Mouse (Mus musculus): ENCODE results near the gene Catsper3. TPM values are rescaled to one million over a fixed set of nuclear protein-coding genes. Genes with fewer than 3 reads are reported as not detected.

Catsper3 gene
- total and polyA plus RNA-seq, 2 experiments, result not detected

GRCm38 (mm10) chr13:55850726-55851125, 66.4 kb downstream of the Catsper3 start:
- H3K4me3 ChIP-seq (ENCODE audit: insufficient read depth, low read depth, low read length), result no peak overlapping the region
- H3K9ac ChIP-seq (ENCODE audit: low read depth, low read length), result no peak overlapping the region
- TF ChIP-seq CTCF (IDR thresholded peaks at IDR 0.05; ENCODE audit: low read depth, low read length) (no peak), POLR2A (IDR thresholded peaks at IDR 0.05; ENCODE audit: extremely low read depth, insufficient read depth, low read length) (no peak)
- H3K79me2 ChIP-seq (ENCODE audit: control insufficient read depth, insufficient read depth, low read length), result no peaks in the 10 kb centered on the region
- H3K27ac ChIP-seq (replicated peaks; ENCODE audit: insufficient read depth, low read depth, low read length), result no peak overlapping the region
- 89% methylated on average over 5 of the region's 5 CpGs for WGBS
- peaks cover 8% of the 10 kb centered on the region for H3K27me3 ChIP-seq (ENCODE audit: control insufficient read depth, insufficient read depth, low read length)
- H3K4me1 ChIP-seq (ENCODE audit: control insufficient read depth, insufficient read depth, low read length), result peaks cover 7% of the 10 kb centered on the region; the same call in 1 of the 2 replicates
- H3K36me3 ChIP-seq (ENCODE audit: control insufficient read depth, insufficient read depth, low read length), result no peaks in the 10 kb centered on the region
- DNase-seq (ENCODE audit: extremely low read depth, low read depth, low spot score), result no peak

- Histone ChIP-seq H3K4me1 (ENCODE audit: control insufficient read depth, insufficient read depth, low read length) (peaks cover 7% of the 10 kb centered on the region; the same call in 1 of the 2 replicates), H3K27me3 (ENCODE audit: control insufficient read depth, insufficient read depth, low read length) (peaks cover under 1% of the 10 kb centered on the region; the same call in 1 of the 2 replicates), H3K27ac (replicated peaks; ENCODE audit: insufficient read depth, low read depth, low read length) (no peak overlapping the region), H3K36me3 (ENCODE audit: control insufficient read depth, insufficient read depth, low read length) (no peaks in the 10 kb centered on the region), H3K79me2 (ENCODE audit: control insufficient read depth, insufficient read depth, low read length) (no peaks in the 10 kb centered on the region), H3K4me3 (ENCODE audit: insufficient read depth, low read depth, low read length) (no peak overlapping the region), H3K9ac (ENCODE audit: low read depth, low read length) (no peak overlapping the region)
- no peak for TF ChIP-seq CTCF (IDR thresholded peaks at IDR 0.05; ENCODE audit: low read depth, low read length)
- 61% methylated on average over 3 of the region's 3 CpGs for WGBS
- DNase-seq (ENCODE audit: extremely low read depth, low read depth, low spot score), result no peak
Measured at GRCm38 (mm10) chr13:55852205-55852604, 67.8 kb downstream of the Catsper3 start.

- TF ChIP-seq POLR2A (IDR thresholded peaks at IDR 0.05; ENCODE audit: extremely low read depth, insufficient read depth, low read length), result no peak
- TF ChIP-seq CTCF (IDR thresholded peaks at IDR 0.05; ENCODE audit: low read depth, low read length), result no peak
- Histone ChIP-seq H3K4me3 (ENCODE audit: insufficient read depth, low read depth, low read length) (no peak overlapping the region), H3K79me2 (ENCODE audit: control insufficient read depth, insufficient read depth, low read length) (no peaks in the 10 kb centered on the region), H3K4me1 (ENCODE audit: control insufficient read depth, insufficient read depth, low read length) (no peaks in the 10 kb centered on the region), H3K9ac (ENCODE audit: low read depth, low read length) (no peak overlapping the region), H3K36me3 (ENCODE audit: control insufficient read depth, insufficient read depth, low read length) (no peaks in the 10 kb centered on the region), H3K27me3 (ENCODE audit: control insufficient read depth, insufficient read depth, low read length) (no peaks in the 10 kb centered on the region), H3K27ac (replicated peaks; ENCODE audit: insufficient read depth, low read depth, low read length) (no peak overlapping the region)
- 78% methylated on average over 7 of the region's 7 CpGs for WGBS
- DNase-seq (ENCODE audit: extremely low read depth, low read depth, low spot score), result no peak
Measured at GRCm38 (mm10) chr13:55855793-55856192, 71.4 kb downstream of the Catsper3 start.

GRCm38 (mm10) chr13:55858463-55858862, 74.1 kb downstream of the Catsper3 start:
- H3K4me1 ChIP-seq (ENCODE audit: control insufficient read depth, insufficient read depth, low read length), result no peaks in the 10 kb centered on the region
- H3K4me3 ChIP-seq (ENCODE audit: insufficient read depth, low read depth, low read length), result no peak overlapping the region
- no peak for TF ChIP-seq CTCF (IDR thresholded peaks at IDR 0.05; ENCODE audit: low read depth, low read length)
- TF ChIP-seq POLR2A (IDR thresholded peaks at IDR 0.05; ENCODE audit: extremely low read depth, insufficient read depth, low read length), result no peak
- WGBS, result 85% methylated on average over 5 of the region's 5 CpGs
- no peak for DNase-seq (ENCODE audit: extremely low read depth, low read depth, low spot score)
- H3K36me3 ChIP-seq (ENCODE audit: control insufficient read depth, insufficient read depth, low read length), result no peaks in the 10 kb centered on the region
- no peaks in the 10 kb centered on the region for H3K79me2 ChIP-seq (ENCODE audit: control insufficient read depth, insufficient read depth, low read length)
- no peaks in the 10 kb centered on the region for H3K27me3 ChIP-seq (ENCODE audit: control insufficient read depth, insufficient read depth, low read length)
- H3K9ac ChIP-seq (ENCODE audit: low read depth, low read length), result no peak overlapping the region
- H3K27ac ChIP-seq (replicated peaks; ENCODE audit: insufficient read depth, low read depth, low read length), result no peak overlapping the region

Other genes with a start within 250 kb of the Catsper3 start
- gene Ddx41, start 247.9 kb upstream of the Catsper3 start, total RNA-seq (2014; rRNA removed), result 30.1 and 35.4 TPM in 2 replicates
- gene Ddx41, start 247.9 kb upstream of the Catsper3 start, polyA plus RNA-seq (2012; rRNA removed), result 38.8 and 39.9 TPM in 2 replicates
- 11.1 and 11.7 TPM in 2 replicates for gene Fam193b, start 213.4 kb upstream of the Catsper3 start, total RNA-seq (2014; rRNA removed)
- 39.9 and 67.8 TPM in 2 replicates for gene Fam193b, start 213.4 kb upstream of the Catsper3 start, polyA plus RNA-seq (2012; rRNA removed)
- 45.2 and 45.5 TPM in 2 replicates for gene Tmed9, start 210.8 kb upstream of the Catsper3 start, total RNA-seq (2014; rRNA removed)
- 45.5 and 62.2 TPM in 2 replicates for gene Tmed9, start 210.8 kb upstream of the Catsper3 start, polyA plus RNA-seq (2012; rRNA removed)
- gene B4galt7, start 184.7 kb upstream of the Catsper3 start, total RNA-seq (2014; rRNA removed), result 7.9 and 9.2 TPM in 2 replicates
- 12.3 and 14.8 TPM in 2 replicates for gene B4galt7, start 184.7 kb upstream of the Catsper3 start, polyA plus RNA-seq (2012; rRNA removed)
- 27.1 and 33.4 TPM in 2 replicates for gene Caml, start 161.6 kb upstream of the Catsper3 start, total RNA-seq (2014; rRNA removed)
- gene Caml, start 161.6 kb upstream of the Catsper3 start, polyA plus RNA-seq (2012; rRNA removed), result 13.4 and 14.6 TPM in 2 replicates
- 14.6 and 18.6 TPM in 2 replicates for gene Ddx46, start 149.5 kb upstream of the Catsper3 start, total RNA-seq (2014; rRNA removed)
- gene Ddx46, start 149.5 kb upstream of the Catsper3 start, polyA plus RNA-seq (2012; rRNA removed), result 5.5 and 6.8 TPM in 2 replicates
- gene B230219D22Rik, start 91.4 kb upstream of the Catsper3 start, total RNA-seq (2014; rRNA removed), result 17.1 and 23.0 TPM in 2 replicates
- 12.3 and 12.9 TPM in 2 replicates for gene B230219D22Rik, start 91.4 kb upstream of the Catsper3 start, polyA plus RNA-seq (2012; rRNA removed)
- 99.1 and 101 TPM in 2 replicates for gene Txndc15, start 69.9 kb upstream of the Catsper3 start, total RNA-seq (2014; rRNA removed)
- gene Txndc15, start 69.9 kb upstream of the Catsper3 start, polyA plus RNA-seq (2012; rRNA removed), result 74.1 and 77.6 TPM in 2 replicates
- gene Pcbd2, start 57.2 kb upstream of the Catsper3 start, total RNA-seq (2014; rRNA removed), result 36.0 and 40.7 TPM in 2 replicates
- 32.7 and 44.9 TPM in 2 replicates for gene Pcbd2, start 57.2 kb upstream of the Catsper3 start, polyA plus RNA-seq (2012; rRNA removed)
- gene Pitx1, start 51.6 kb downstream of the Catsper3 start, total RNA-seq (2014; rRNA removed), result not detected in 2 replicates
- gene Pitx1, start 51.6 kb downstream of the Catsper3 start, polyA plus RNA-seq (2012; rRNA removed), result not detected in 2 replicates